Comparison of ENCODE assay signal across 8 mouse cellular contexts in genomic region chr2:180256296-180257000, GRCm38 (mm10). TPM values are rescaled to one million over a fixed set of nuclear protein-coding genes. Genes with fewer than 3 reads are reported as not detected.
DNase-seq lines count a peak whose midpoint lies in the region; ATAC-seq and TF ChIP-seq lines count a peak whose summit lies in the region.

No protein-coding gene starts in this region.

- peak overlapping the region; percentile 60 for H3K4me3 ChIP-seq in kidney, adult 2 months (ENCODE audit: insufficient read depth, low read depth, low read length)
- H3K4me3 ChIP-seq in MEL (ENCODE audit: control insufficient read depth in 1 of 2, insufficient read depth in 1 of 2, low read depth in 2 of 2, low read length in 2 of 2) (peak overlapping the region; percentile 60 to 64), macrophage (ENCODE audit: inconsistent target) (peak overlapping the region; percentile 55)
- peak overlapping the region; percentile 79 for H3K4me3 ChIP-seq in forebrain, postnatal 0 days (ENCODE audit: low read depth, low read length)

- H3K27me3 ChIP-seq in kidney, adult 2 months (replicated peaks; ENCODE audit: control insufficient read depth, insufficient read depth, low read length), result no peaks in the 10 kb centered on the region
- no peaks in the 10 kb centered on the region for H3K27me3 ChIP-seq in MEL (ENCODE audit: control insufficient read depth in 1 of 2, insufficient read depth in 2 of 2, low read length in 2 of 2)
- no peaks in the 10 kb centered on the region for H3K27me3 ChIP-seq in forebrain, postnatal 0 days (ENCODE audit: insufficient read depth, low read length)

- H3K79me2 ChIP-seq in MEL (ENCODE audit: control insufficient read depth, insufficient read depth, low read length, poor library complexity), result peaks cover 18% of the 10 kb centered on the region
- peaks cover 14% of the 10 kb centered on the region for H3K79me2 ChIP-seq in macrophage (ENCODE audit: inconsistent target)

- TF ChIP-seq RAD21 in MEL (IDR thresholded peaks at IDR 0.05; ENCODE audit: low read depth, low read length), result no peak

- H3K36me3 ChIP-seq in kidney, adult 2 months (ENCODE audit: control insufficient read depth, insufficient read depth, low read length), result no peaks in the 10 kb centered on the region
- H3K36me3 ChIP-seq in MEL (ENCODE audit: control insufficient read depth in 1 of 2, insufficient read depth in 2 of 2, low read length in 2 of 2) (peaks cover 6 to 17% of the 10 kb centered on the region in 2 experiments), macrophage (ENCODE audit: inconsistent target) (peaks cover 7% of the 10 kb centered on the region; the same call in 1 of the 2 replicates)
- peaks cover 23% of the 10 kb centered on the region for H3K36me3 ChIP-seq in forebrain, postnatal 0 days (ENCODE audit: insufficient read depth)

- no peak for TF ChIP-seq CTCF in kidney, adult 2 months (conservative IDR thresholded peaks at IDR 0.05; ENCODE audit: insufficient read depth, insufficient read length, low read depth, low read length)
- no peak for TF ChIP-seq CTCF in MEL (IDR thresholded peaks at IDR 0.05 in 2 of 3, conservative IDR thresholded peaks at IDR 0.05 in 1 of 3; ENCODE audit: control insufficient read depth in 1 of 3, insufficient read depth in 1 of 3, low read depth in 2 of 3, low read length in 3 of 3, poor library complexity in 1 of 3, severe bottlenecking in 1 of 3)
- TF ChIP-seq CTCF in forebrain, postnatal 0 days (IDR thresholded peaks at IDR 0.05; ENCODE audit: low read depth), result no peak

- 21% methylated on average over 26 of the region's 26 CpGs for WGBS in kidney, adult 2 months
- WGBS in forebrain, postnatal 0 days, result 28% methylated on average over 26 of the region's 26 CpGs
- 23% methylated on average over 25 of the region's 26 CpGs for WGBS in macrophage (ENCODE audit: missing documents)

- peak overlapping the region; percentile 85 for H3K4me2 ChIP-seq in forebrain, postnatal 0 days (ENCODE audit: low read depth)

- peaks cover 3% of the 10 kb centered on the region; the same call in 1 of the 2 replicates for H3K4me1 ChIP-seq in kidney, adult 2 months (ENCODE audit: control insufficient read depth, insufficient read depth, low read length)
- H3K4me1 ChIP-seq in MEL (ENCODE audit: control insufficient read depth in 1 of 2, insufficient read depth in 2 of 2, low read length in 2 of 2), result peaks cover 0 to 11% of the 10 kb centered on the region in 2 experiments; a peak in 2 of 4 replicates
- H3K4me1 ChIP-seq in forebrain, postnatal 0 days (ENCODE audit: insufficient read depth), result 0 out of 2 replicates have a peak, but pooled peaks cover 4% of the 10 kb centered on the region

- peak overlapping the region; percentile 81 for H3K27ac ChIP-seq in kidney, adult 2 months (ENCODE audit: insufficient read depth, low read depth, low read length)
- H3K27ac ChIP-seq in MEL (ENCODE audit: control insufficient read depth, low read depth, low read length), result peak overlapping the region; percentile 68
- peak overlapping the region; percentile 93 for H3K27ac ChIP-seq in forebrain, postnatal 0 days (ENCODE audit: low read depth, low read length)
- H3K27ac ChIP-seq in macrophage, result peak overlapping the region; percentile 71

- no peak for TF ChIP-seq POLR2A in kidney, adult 2 months (IDR thresholded peaks at IDR 0.05; ENCODE audit: low read depth, low read length)
- no peak for TF ChIP-seq POLR2A in MEL (IDR thresholded peaks at IDR 0.05; ENCODE audit: control insufficient read depth in 1 of 2, insufficient read depth in 1 of 2, low read depth in 1 of 2, low read length in 2 of 2, poor library complexity in 1 of 2)

- peak; percentile 44 for ATAC-seq in forebrain, postnatal 0 days

- H3K9ac ChIP-seq in MEL (ENCODE audit: control insufficient read depth, low read depth, low read length, poor library complexity, severe bottlenecking), result peak overlapping the region; percentile 70
- peak overlapping the region; percentile 78 for H3K9ac ChIP-seq in forebrain, postnatal 0 days

- no peaks in the 10 kb centered on the region for H3K9me3 ChIP-seq in MEL (replicated peaks; ENCODE audit: insufficient read depth, low read length)
- no peaks in the 10 kb centered on the region for H3K9me3 ChIP-seq in forebrain, postnatal 0 days (ENCODE audit: low read length)

- no peak for TF ChIP-seq EP300 in MEL (IDR thresholded peaks at IDR 0.05; ENCODE audit: low read depth in 1 of 2, low read length in 2 of 2)

- DNase-seq in kidney, adult 2 months, result no peak
- no peak for DNase-seq in kidney, adult 11 months
- peak; percentile 71 for DNase-seq in MEL (ENCODE audit: low read depth, low spot score)
- DNase-seq in forebrain, postnatal 0 days, result peak; percentile 33
- no peak for DNase-seq in spleen, postnatal 4 days (ENCODE audit: low spot score in 2 of 2)
- DNase-seq in spleen, postnatal 14 days (ENCODE audit: low spot score in 2 of 2), result no peak
- DNase-seq in urinary bladder, postnatal 36 days (ENCODE audit: low spot score in 2 of 2), result no peak

TF ChIP-seq in MEL, 35 proteins besides CTCF, POLR2A, EP300 and RAD21:
- TF ChIP-seq ZMIZ1 (IDR thresholded peaks at IDR 0.05; ENCODE audit: low read depth, low read length), result 0 out of 2 replicates have a peak, but pooled peaks have one; percentile 6
- TF ChIP-seq E2F4 (IDR thresholded peaks at IDR 0.05; ENCODE audit: borderline replicate concordance, low read depth, low read length), result 0 out of 2 replicates have a peak, but pooled peaks have one; percentile 2
- no peak for TF ChIP-seq SMC3 (IDR thresholded peaks at IDR 0.05; ENCODE audit: low read depth, low read length)
TF ChIP-seq in MEL: peak in this region for 2.

RNA-seq across cellular contexts. Expression of gene Rps21, which starts 0.7 kb away (rescaled TPM):
- 2,294 and 2,331 TPM in 2 replicates for polyA plus RNA-seq in kidney, adult 2 months (2012; rRNA removed)
- 4,335 and 4,916 TPM in 2 replicates for total RNA-seq in MEL (2012; rRNA removed)
- 1,000 to 10,000 TPM in 1 of 2 experiments, 100 to 1,000 TPM in 1; 995 to 1,182 TPM for polyA plus RNA-seq in MEL (2012; ENCODE audit: insufficient read depth in 1 of 2, insufficient read length in 2 of 2, low read depth in 1 of 2, low replicate concordance in 2 of 2, missing spikeins in 1 of 2)
- total RNA-seq in forebrain, postnatal 0 days (2014; rRNA removed), result 848 and 1,386 TPM in 2 replicates
- 439 and 570 TPM in 2 replicates for polyA plus RNA-seq in forebrain, postnatal 0 days (2015; fragmentation: Nextera tagmentation; extraction: Ambion mirVana)
- 100 to 1,000 TPM in 1 of 26 experiments, 10 to 100 TPM in 25; 14.4 to 260 (median 48.0) TPM for total RNA-seq in macrophage (2018; cell fraction: chromatin; rRNA removed)
- total RNA-seq in macrophage (2018; cell fraction: cytosol; rRNA removed), result 1,000 to 10,000 TPM in 13 of 26 experiments, 100 to 1,000 TPM in 13; 660 to 2,697 (median 1,140) TPM
- total RNA-seq in macrophage (2018; cell fraction: nucleus; rRNA removed), result 100 to 1,000 TPM; 101 to 521 (median 220) TPM
- 350 to 1,718 TPM (median 1,499 TPM) in 3 replicates for polyA plus RNA-seq in macrophage (2018)

RNA-seq across cellular contexts. Expression of gene Cables2, which starts 16.8 kb away (rescaled TPM):
- 18.2 TPM in 2 replicates for polyA plus RNA-seq in kidney, adult 2 months (2012; rRNA removed)
- total RNA-seq in MEL (2012; rRNA removed), result 9.3 and 10.7 TPM in 2 replicates
- polyA plus RNA-seq in MEL (2012; ENCODE audit: insufficient read depth in 1 of 2, insufficient read length in 2 of 2, low read depth in 1 of 2, low replicate concordance in 2 of 2, missing spikeins in 1 of 2) (10 to 100 TPM in 1 of 2 experiments, not detected in 1; 16.7 TPM), macrophage (2018) (5.9 to 8.4 TPM (median 6.4 TPM) in 3 replicates)
- total RNA-seq in forebrain, postnatal 0 days (2014; rRNA removed), result 46.6 and 58.8 TPM in 2 replicates
- polyA plus RNA-seq in forebrain, postnatal 0 days (2015; fragmentation: Nextera tagmentation; extraction: Ambion mirVana), result 21.1 and 28.4 TPM in 2 replicates
- 10 to 100 TPM in 19 of 26 experiments, 1 to 10 TPM in 7; 5.2 to 29.8 (median 13.5) TPM for total RNA-seq in macrophage (2018; cell fraction: chromatin; rRNA removed)
- 1 to 10 TPM; 5.2 to 9.4 (median 7.7) TPM for total RNA-seq in macrophage (2018; cell fraction: cytosol; rRNA removed)
- total RNA-seq in macrophage (2018; cell fraction: nucleus; rRNA removed), result 10 to 100 TPM in 19 of 26 experiments, 1 to 10 TPM in 7; 5.2 to 27.0 (median 13.7) TPM

RNA-seq across cellular contexts. Expression of gene Lama5, which starts 30.8 kb away (rescaled TPM):
- 83.3 and 97.8 TPM in 2 replicates for polyA plus RNA-seq in kidney, adult 2 months (2012; rRNA removed)
- 4.5 and 6.1 TPM in 2 replicates for total RNA-seq in MEL (2012; rRNA removed)
- polyA plus RNA-seq in MEL (2012; ENCODE audit: insufficient read depth in 1 of 2, insufficient read length in 2 of 2, low read depth in 1 of 2, low replicate concordance in 2 of 2, missing spikeins in 1 of 2) (10 to 100 TPM in 1 of 2 experiments, not detected in 1; 14.6 TPM), macrophage (2018) (not detected in 3 replicates)
- total RNA-seq in forebrain, postnatal 0 days (2014; rRNA removed), result 3.5 and 8.9 TPM in 2 replicates
- polyA plus RNA-seq in forebrain, postnatal 0 days (2015; fragmentation: Nextera tagmentation; extraction: Ambion mirVana), result 1.4 and 1.7 TPM in 2 replicates
- total RNA-seq in macrophage (2018; cell fraction: chromatin; rRNA removed), result 1 to 10 TPM in 3 of 26 experiments, under 1 TPM in 11, not detected in 12; 0.05 to 4.5 (median 0.12) TPM
- under 1 TPM in 2 of 26 experiments, not detected in 24; under 0.01 to 0.10 TPM for total RNA-seq in macrophage (2018; cell fraction: cytosol; rRNA removed)
- 1 to 10 TPM in 1 of 26 experiments, under 1 TPM in 6, not detected in 19; 0.04 to 1.1 (median 0.08) TPM for total RNA-seq in macrophage (2018; cell fraction: nucleus; rRNA removed)

RNA-seq across cellular contexts. Expression of gene Rbbp8nl, which starts 33.2 kb away (rescaled TPM):
- polyA plus RNA-seq in kidney, adult 2 months (2012; rRNA removed), result 0.49 and 0.50 TPM in 2 replicates
- total RNA-seq in MEL (2012; rRNA removed), result not detected in 2 replicates
- polyA plus RNA-seq in MEL (2012; ENCODE audit: insufficient read depth in 1 of 2, insufficient read length in 2 of 2, low read depth in 1 of 2, low replicate concordance in 2 of 2, missing spikeins in 1 of 2) (not detected), macrophage (2018) (not detected in 3 replicates)
- total RNA-seq in forebrain, postnatal 0 days (2014; rRNA removed), result not detected in 2 replicates
- polyA plus RNA-seq in forebrain, postnatal 0 days (2015; fragmentation: Nextera tagmentation; extraction: Ambion mirVana), result not detected in 2 replicates
- not detected for total RNA-seq in macrophage (2018; cell fraction: chromatin; rRNA removed)
- total RNA-seq in macrophage (2018; cell fraction: cytosol; rRNA removed), result not detected
- not detected for total RNA-seq in macrophage (2018; cell fraction: nucleus; rRNA removed)

Comparison
In these comparisons a context has a peak if more than half of its experiments do, and no peak if none do; other contexts are left out.
1. DNase-seq: peak in MEL (single experiment) and forebrain, postnatal 0 days (single experiment); none in kidney, adult 2 months (single experiment), kidney, adult 11 months (single experiment), spleen, postnatal 4 days (0 of 2), spleen, postnatal 14 days (0 of 2) and urinary bladder, postnatal 36 days (0 of 2).
2. Peak in every context shown above with its lines, with median percentiles within 50 percentile points of each other: H3K27ac ChIP-seq and H3K4me3 ChIP-seq.